Mouse (Mus musculus): ENCODE measurements around the gene Spert.

Spert gene

GRCm38 (mm10) chr14:75592978-75593377, at the start of gene Spert:
Gene Spert (minus strand): TSS chr14:75593116.
- in situ Hi-C loops (cut with MboI, MseI): no loop called here

GRCm38 (mm10) chr14:75642080-75642479, 49.2 kb upstream of the Spert start, which contains the start of gene Erich6b:
Gene Erich6b (plus strand): TSS chr14:75642259.
- in situ Hi-C loops (cut with MboI, MseI): no loop called here

- in situ Hi-C loops (cut with MboI, MseI): no loop called here
Measured at GRCm38 (mm10) chr14:75641369-75641768, 48.5 kb upstream of the Spert start.

- in situ Hi-C loops (cut with MboI, MseI): no loop called here
Measured at GRCm38 (mm10) chr14:75640846-75641245, 47.9 kb upstream of the Spert start.

GRCm38 (mm10) chr14:75637641-75638040, 44.7 kb upstream of the Spert start:
- in situ Hi-C loops (cut with MboI, MseI): no loop called here

GRCm38 (mm10) chr14:75636107-75636506, 43.2 kb upstream of the Spert start:
- in situ Hi-C loops (cut with MboI, MseI): no loop called here

DNA sequence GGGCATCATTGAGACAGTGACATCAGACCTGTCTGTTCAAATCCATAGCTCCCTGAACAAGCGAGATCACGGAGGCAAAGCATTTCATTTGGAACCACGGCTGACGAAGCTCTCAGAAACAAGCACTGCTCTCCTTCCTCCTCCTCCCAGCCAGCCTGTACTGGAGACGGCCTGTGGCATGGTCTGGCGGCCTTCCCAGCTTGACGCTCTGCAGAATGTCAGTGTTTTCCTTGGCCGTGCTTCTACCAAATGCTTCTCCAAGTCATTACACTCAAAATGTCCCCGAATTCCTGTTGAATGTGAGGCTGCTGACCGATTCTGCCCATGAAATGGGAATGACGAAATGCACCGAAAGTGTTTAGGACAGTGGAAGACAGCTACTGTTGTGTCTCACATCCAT, 42.4 kb upstream of the Spert start:
- in situ Hi-C loops (cut with MboI, MseI): no loop called here

- in situ Hi-C loops (cut with MboI, MseI): no loop called here
Measured at GRCm38 (mm10) chr14:75628870-75629269, 36.0 kb upstream of the Spert start.

DNA sequence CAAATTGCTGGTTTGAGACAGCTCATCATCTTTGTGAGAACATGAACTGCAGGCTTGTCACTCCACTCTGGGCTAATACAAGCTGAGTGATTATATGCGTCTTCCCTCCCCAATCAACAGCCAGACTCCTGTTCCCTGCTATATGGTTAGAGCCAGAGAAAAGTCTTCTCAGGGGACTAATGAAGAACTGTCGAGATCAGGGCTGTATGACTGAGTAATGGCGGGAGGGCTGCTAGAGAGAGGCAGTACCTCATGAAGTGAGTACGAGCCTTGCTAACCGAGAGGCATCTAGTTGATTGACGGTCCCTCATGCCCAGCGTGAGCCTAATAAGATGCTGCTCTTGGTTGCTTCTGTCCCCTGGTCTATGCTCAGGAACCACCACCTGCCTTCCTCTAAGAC, 30.1 kb upstream of the Spert start:
- in situ Hi-C loops (cut with MboI, MseI): no loop called here

- in situ Hi-C loops (cut with MboI, MseI): no loop called here
Measured at GRCm38 (mm10) chr14:75616375-75616774, 23.5 kb upstream of the Spert start.

- in situ Hi-C loops (cut with MboI, MseI): no loop called here
Measured at GRCm38 (mm10) chr14:75609176-75609575, 16.3 kb upstream of the Spert start.

- in situ Hi-C loops (cut with MboI, MseI): no loop called here
Measured at GRCm38 (mm10) chr14:75583870-75584269, 9.0 kb downstream of the Spert start.

DNA sequence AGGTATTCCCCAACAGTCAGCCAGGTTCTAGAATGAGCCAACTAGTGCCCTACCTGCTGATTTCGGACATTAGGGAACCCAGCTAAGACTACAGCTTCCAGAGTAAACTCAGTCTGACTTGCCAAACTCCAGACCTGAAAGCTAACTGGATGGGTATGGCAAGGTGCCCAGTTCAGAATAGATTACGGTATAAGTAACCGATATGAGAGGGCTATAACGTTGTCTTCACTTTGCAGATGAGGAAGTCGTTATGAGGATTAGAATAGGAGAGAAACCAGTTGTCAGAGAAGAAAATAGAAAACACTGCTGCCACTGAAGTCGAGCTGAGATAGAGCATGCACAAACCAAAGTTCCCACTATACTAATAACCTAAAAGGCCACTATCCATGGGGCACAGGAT, 13.9 kb downstream of the Spert start:
- in situ Hi-C loops (cut with MboI, MseI): no loop called here

- in situ Hi-C loops (cut with MboI, MseI): no loop called here
Measured at GRCm38 (mm10) chr14:75566303-75566702, 26.6 kb downstream of the Spert start.

DNA sequence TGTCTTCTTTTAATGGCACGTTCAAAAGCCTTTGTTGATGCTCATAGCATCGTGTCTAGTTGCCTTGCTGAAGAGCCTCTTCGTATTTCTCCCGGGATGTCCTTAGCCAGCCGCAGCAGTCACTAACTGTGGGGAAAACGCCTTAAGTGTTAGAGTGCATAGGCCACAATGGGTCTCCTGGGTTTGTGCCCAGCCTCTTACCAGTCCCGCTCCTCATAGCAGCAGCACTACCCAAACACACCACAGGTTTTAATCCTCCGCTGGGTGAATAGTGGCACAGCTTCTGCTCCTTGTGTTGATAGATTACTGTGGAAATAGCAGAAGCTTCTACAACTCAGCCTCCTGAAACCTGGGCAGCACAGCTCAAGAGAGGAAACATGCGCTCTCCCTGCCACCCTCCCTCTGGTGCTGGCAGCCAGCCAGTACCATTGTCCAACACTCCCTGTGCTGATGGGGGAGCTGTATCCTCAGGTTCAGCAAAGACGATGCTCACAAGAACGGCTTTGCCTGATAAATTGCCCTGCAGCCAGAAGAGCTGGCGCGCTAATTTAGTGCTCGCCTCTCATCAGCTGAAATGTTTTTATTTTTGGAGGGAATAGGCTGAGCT, 27.3 kb downstream of the Spert start:
- in situ Hi-C loops (cut with MboI, MseI): no loop called here

DNA sequence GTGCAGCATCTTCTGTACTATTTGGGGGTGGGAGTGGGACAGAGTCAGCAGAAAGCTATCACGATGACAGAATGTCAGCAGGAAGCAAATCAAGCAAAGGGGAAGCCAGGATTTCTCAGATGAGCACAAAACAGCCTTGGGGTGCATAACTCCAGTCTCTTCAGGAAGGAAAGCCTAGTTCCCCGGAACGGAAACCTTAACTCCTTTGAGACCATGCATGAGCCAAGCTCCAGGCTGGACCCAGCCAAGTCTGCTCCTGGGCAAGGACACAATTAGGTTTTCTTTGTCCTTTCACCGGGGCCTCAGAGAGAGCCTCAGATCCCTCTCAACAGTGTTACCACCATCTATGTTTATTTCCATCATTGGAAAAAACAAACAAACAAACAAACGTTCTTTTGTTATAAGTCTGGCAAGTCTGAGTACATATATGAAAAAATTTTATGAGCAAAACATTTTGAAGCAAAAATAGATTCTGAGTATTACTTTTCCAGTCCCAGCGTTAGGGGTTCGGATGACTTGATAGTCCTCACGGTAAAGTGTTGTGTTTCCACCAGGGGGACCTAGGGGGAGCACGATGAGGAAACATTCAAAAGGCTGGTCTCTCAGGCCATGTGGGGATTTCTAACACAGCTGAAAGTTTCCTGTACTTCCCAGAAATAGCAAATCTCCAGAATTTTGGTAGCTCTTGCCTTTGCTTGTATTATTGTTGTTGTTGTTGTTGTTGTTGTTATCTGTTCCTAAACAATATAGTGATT, 31.2 kb downstream of the Spert start:
- in situ Hi-C loops (cut with MboI, MseI): no loop called here

- in situ Hi-C loops (cut with MboI, MseI): no loop called here
Measured at GRCm38 (mm10) chr14:75541731-75542130, 51.2 kb downstream of the Spert start.

DNA sequence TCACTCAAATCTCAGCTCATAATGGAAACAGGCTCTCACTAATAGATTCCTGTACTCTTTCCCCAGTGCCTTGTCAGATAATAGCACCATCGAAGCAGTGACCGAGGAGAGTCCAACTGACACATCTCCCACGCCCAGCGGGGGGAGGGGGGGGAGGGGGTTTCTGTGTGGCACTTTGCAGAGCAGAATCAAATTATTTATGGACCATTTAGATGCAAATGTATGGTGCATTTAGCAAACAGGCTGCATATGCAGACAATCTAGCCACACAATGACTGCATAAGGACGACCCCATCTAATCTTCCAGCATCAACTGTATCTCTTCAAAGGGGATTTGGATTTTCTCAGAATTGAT, 51.9 kb downstream of the Spert start:
- in situ Hi-C loops (cut with MboI, MseI): no loop called here

GRCm38 (mm10) chr14:75540216-75540995, 52.5 kb downstream of the Spert start:
- in situ Hi-C loops (cut with MboI, MseI): no loop called here

DNA sequence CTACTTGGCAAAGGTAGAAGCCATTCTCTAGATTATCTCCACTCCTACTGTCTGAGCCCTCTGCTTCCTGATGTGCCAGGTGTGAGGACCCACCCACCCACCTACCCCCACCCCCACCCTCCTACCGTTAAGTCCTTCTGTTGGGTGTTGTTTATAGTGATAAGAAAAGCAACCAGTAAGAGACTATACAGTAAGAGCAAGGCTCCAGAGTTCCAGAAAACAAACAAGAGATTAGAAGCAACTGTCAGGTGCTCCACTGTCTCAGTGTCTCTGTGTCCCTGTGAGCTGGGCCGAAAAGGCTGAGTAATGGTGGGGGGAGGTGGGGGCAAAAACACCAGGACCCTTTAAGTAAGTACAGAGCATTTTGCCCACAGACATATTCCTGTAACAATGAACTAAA, 53.7 kb downstream of the Spert start:
- in situ Hi-C loops (cut with MboI, MseI): no loop called here
